Mouse (Mus musculus): ENCODE results near the gene Hbb-bt. TPM values are rescaled to one million over a fixed set of nuclear protein-coding genes. Genes with fewer than 3 reads are reported as not detected.
"Not testable (repeated sequence)": the region's sequence is repeated elsewhere in the genome, so short reads cannot be mapped to it uniquely, and the experiment has no call there.

The Hbb-bt gene
- total RNA-seq, 2 experiments from 2014 or later = 618 to 940 TPM

GRCm38 (mm10) chr7:103808971-103809800 lies 4.6 kb downstream of the Hbb-bt start:
- no peak for DNase-seq (ENCODE audit: low spot score in 2 of 2)

GRCm38 (mm10) chr7:103808120-103808519 lies 5.7 kb downstream of the Hbb-bt start:
- not testable (repeated sequence) for DNase-seq (ENCODE audit: low spot score in 2 of 2)

- no peak for DNase-seq (ENCODE audit: low spot score in 2 of 2)
Observed at GRCm38 (mm10) chr7:103806856-103807255, 6.9 kb downstream of the Hbb-bt start.

GRCm38 (mm10) chr7:103792669-103793388 lies 21.0 kb downstream of the Hbb-bt start:
- no peak for DNase-seq (ENCODE audit: low spot score in 2 of 2)

GRCm38 (mm10) chr7:103791721-103792120 lies 22.1 kb downstream of the Hbb-bt start, which contains the start of gene Olfr67:
Olfr67 (minus strand) TSS chr7:103791821.
- DNase-seq (ENCODE audit: low spot score in 2 of 2) = no peak

- no peak for DNase-seq (ENCODE audit: low spot score in 2 of 2)
Observed at GRCm38 (mm10) chr7:103779598-103779997, 34.2 kb downstream of the Hbb-bt start, which contains the start of gene Olfr68. Olfr68 (minus strand) TSS chr7:103779698.

GRCm38 (mm10) chr7:103777652-103778051 lies 36.1 kb downstream of the Hbb-bt start:
- DNase-seq (ENCODE audit: low spot score in 2 of 2) = not testable (repeated sequence)

GRCm38 (mm10) chr7:103771494-103771893 lies 42.3 kb downstream of the Hbb-bt start, which contains the start of gene Olfr69:
Olfr69 (minus strand) TSS chr7:103771594.
- no peak for DNase-seq (ENCODE audit: low spot score in 2 of 2)

GRCm38 (mm10) chr7:103767687-103768086 lies 46.1 kb downstream of the Hbb-bt start:
- DNase-seq (ENCODE audit: low spot score in 2 of 2) = not testable (repeated sequence)

Other genes with a start within 250 kb of the Hbb-bt start
- gene Olfr616, start 244.9 kb downstream of the Hbb-bt start, total RNA-seq (2021) = not detected
- gene Olfr617, start 240.9 kb downstream of the Hbb-bt start, total RNA-seq (2021) = not detected
- gene Olfr618, start 223.9 kb downstream of the Hbb-bt start, total RNA-seq (2021) = not detected
- not detected for gene Olfr619, start 213.4 kb downstream of the Hbb-bt start, total RNA-seq (2021)
- not detected for gene Olfr620, start 201.5 kb downstream of the Hbb-bt start, total RNA-seq (2021)
- gene Olfr622, start 171.3 kb downstream of the Hbb-bt start, total RNA-seq (2021) = not detected
- not detected for gene Olfr623, start 150.3 kb downstream of the Hbb-bt start, total RNA-seq (2021)
- under 1 TPM in 1 of 2 experiments, not detected in 1; 0.06 TPM for gene Olfr624, start 142.8 kb downstream of the Hbb-bt start, total RNA-seq (2021)
- gene Olfr625-ps1, start 131.3 kb downstream of the Hbb-bt start, total RNA-seq (2021) = not detected
- gene Olfr243, start 99.3 kb downstream of the Hbb-bt start, total RNA-seq (2021) = not detected
- gene Olfr628, start 83.6 kb downstream of the Hbb-bt start, total RNA-seq (2021) = not detected
- not detected for gene Olfr629, start 69.1 kb downstream of the Hbb-bt start, total RNA-seq (2021)
- gene Olfr630, start 56.7 kb downstream of the Hbb-bt start, total RNA-seq (2021) = not detected
- gene Olfr69, start 42.4 kb downstream of the Hbb-bt start, total RNA-seq (2021) = not detected
- gene Olfr68, start 34.3 kb downstream of the Hbb-bt start, total RNA-seq (2021) = not detected
- gene Olfr67, start 22.2 kb downstream of the Hbb-bt start, total RNA-seq (2021) = not detected
- gene Hbb-bs, start 14.1 kb upstream of the Hbb-bt start, total RNA-seq (2021) = 1,000 to 10,000 TPM; 4,172 to 4,820 TPM
- not detected for gene Hbb-bh2, start 26.5 kb upstream of the Hbb-bt start, total RNA-seq (2021)
- not detected for gene Hbb-bh1, start 29.2 kb upstream of the Hbb-bt start, total RNA-seq (2021)
- gene Hbb-y, start 39.2 kb upstream of the Hbb-bt start, total RNA-seq (2021) = not detected
- gene Olfr66, start 72.3 kb upstream of the Hbb-bt start, total RNA-seq (2021) = not detected
- not detected for gene Olfr64, start 80.5 kb upstream of the Hbb-bt start, total RNA-seq (2021)
- not detected for gene Olfr65, start 89.5 kb upstream of the Hbb-bt start, total RNA-seq (2021)
- not detected for gene Olfr631, start 114.8 kb upstream of the Hbb-bt start, total RNA-seq (2021)
- not detected for gene Olfr632, start 120.4 kb upstream of the Hbb-bt start, total RNA-seq (2021)
- not detected for gene Olfr633, start 130.4 kb upstream of the Hbb-bt start, total RNA-seq (2021)
- gene Olfr635, start 157.2 kb upstream of the Hbb-bt start, total RNA-seq (2021) = not detected
- not detected for gene Olfr638, start 184.8 kb upstream of the Hbb-bt start, total RNA-seq (2021)
- gene Olfr639, start 203.3 kb upstream of the Hbb-bt start, total RNA-seq (2021) = under 1 TPM in 1 of 2 experiments, not detected in 1; 0.08 TPM
- not detected for gene Olfr640, start 211.6 kb upstream of the Hbb-bt start, total RNA-seq (2021)
- not detected for gene Olfr641, start 221.4 kb upstream of the Hbb-bt start, total RNA-seq (2021)
- not detected for gene Olfr642, start 238.7 kb upstream of the Hbb-bt start, total RNA-seq (2021)
- gene 4930516K23Rik, start 247.4 kb upstream of the Hbb-bt start, total RNA-seq (2021) = not detected

Measured in adrenal gland, postnatal 4 days (tissue).